Mouse (Mus musculus) CD4-positive naive resting alpha-beta T cell, adult 57 days (primary cell): ENCODE data around the gene Trim30c. TPM values are rescaled to one million over a fixed set of nuclear protein-coding genes. Genes with fewer than 3 reads are reported as not detected.

ENCODE experiments used
- total RNA-seq: library from RNA; stranded (reverse); gene quantifications from one replicate; pipeline ENCODE4 v1.2.4, GENCODE M21; 2023

Gene Trim30c
- total RNA-seq, result 0.77 TPM

GRCm38 (mm10) chr7:104400698-104401097 lies at the start of gene Trim30c:
Gene Trim30c, minus strand, starts transcription at chr7:104400837.

DNA sequence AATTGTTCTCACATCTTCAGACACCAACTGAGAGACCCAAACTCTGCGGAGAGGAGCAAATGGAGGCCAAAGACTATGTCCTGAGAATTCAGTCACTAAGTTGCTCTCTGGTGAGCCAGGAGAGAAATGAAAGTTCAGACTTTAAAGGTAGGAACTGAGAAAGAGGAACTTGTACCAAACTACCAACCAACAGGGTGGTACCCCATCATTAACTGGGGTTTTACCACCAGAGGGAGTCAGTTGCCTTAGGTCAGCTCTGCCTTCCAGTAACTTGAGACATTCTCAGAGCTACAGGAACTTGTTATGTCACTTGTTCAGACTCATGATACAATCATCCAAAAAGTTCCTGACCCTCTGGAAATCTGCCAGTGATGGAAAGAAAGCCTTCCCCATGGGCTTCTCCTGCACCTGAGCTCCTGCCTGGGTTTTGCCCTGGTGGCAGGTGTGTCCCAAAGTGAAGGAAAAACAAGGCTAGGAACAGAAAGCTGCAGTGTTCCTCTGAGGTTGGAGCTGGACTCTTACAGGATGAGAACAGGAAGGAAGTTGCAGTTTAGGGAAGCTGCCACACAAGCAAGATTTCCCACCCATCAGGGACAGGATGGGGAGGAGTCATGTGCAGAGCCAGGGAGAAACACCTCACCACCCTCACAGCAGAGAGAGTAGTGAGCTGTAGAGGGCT lies 30.8 kb downstream of the Trim30c start, which contains the start of gene Trim30b:
Gene Trim30b, minus strand, starts transcription at position 149 of the 679 bp plus-strand sequence.

DNA sequence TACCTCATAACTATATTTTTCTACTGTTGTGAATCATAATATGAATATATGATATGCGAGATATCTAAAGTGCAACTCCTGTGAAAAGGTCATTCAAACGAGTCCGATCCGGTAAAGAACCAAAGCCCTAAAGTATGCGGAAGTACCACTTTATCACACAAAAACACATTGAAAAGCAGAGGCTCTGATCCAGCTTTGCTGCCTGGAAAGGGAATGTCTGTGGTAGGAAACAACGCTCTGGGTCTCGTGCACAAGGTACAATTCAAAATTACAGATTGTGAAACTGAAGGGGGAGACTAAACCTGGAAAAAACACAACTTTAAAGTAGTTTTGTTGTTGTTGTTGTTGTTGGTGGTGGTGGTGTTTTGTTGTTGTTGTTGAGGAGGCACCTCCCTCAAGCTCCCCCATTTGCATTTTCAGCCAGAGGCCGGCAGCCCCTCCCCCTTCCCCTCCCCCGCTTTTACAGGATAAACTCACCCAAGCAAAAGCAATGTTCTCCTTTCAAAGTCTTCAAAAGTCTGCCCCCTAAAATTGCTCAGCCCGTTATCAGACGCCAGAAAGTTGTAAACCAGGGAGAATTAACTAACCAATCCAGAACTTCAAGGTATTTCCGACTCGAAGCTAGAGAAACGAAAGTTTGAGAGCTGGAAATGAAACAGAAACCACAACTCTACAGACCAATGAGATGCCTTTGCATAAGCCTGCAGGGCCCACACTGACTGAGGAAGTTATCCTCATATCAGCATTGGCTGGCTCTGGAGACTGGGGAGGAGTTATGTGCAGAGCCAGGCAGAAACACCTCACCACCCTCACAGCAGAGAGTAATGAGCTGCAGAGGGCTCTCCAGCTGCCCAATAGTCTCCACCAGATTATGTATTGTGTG lies 47.7 kb downstream of the Trim30c start, which contains the start of gene Trim12c:
Gene Trim12c, minus strand, starts transcription at position 646 of the 883 bp plus-strand sequence.

Other genes with a start within 250 kb of the Trim30c start
- not detected for gene Olfm5, start 236.0 kb downstream of the Trim30c start, total RNA-seq
- gene Olfr648, start 217.4 kb downstream of the Trim30c start, total RNA-seq, result not detected
- gene Olfr649, start 204.9 kb downstream of the Trim30c start, total RNA-seq, result not detected
- gene Trim6, start 182.0 kb downstream of the Trim30c start, total RNA-seq, result not detected
- gene Trim34a, start 156.4 kb downstream of the Trim30c start, total RNA-seq, result 25.1 TPM
- gene Trim5, start 112.7 kb downstream of the Trim30c start, total RNA-seq, result 22.3 TPM
- gene Trim12a, start 85.4 kb downstream of the Trim30c start, total RNA-seq, result 99.6 TPM
- gene Trim34b, start 71.4 kb downstream of the Trim30c start, total RNA-seq, result 0.68 TPM
- gene Trim12c, start 47.5 kb downstream of the Trim30c start, total RNA-seq, result 37.2 TPM
- 1.8 TPM for gene Trim30b, start 31.0 kb downstream of the Trim30c start, total RNA-seq
- gene Trim30a, start 64.4 kb upstream of the Trim30c start, total RNA-seq, result 58.6 TPM
- gene Trim30d, start 107.0 kb upstream of the Trim30c start, total RNA-seq, result 6.3 TPM
- gene Olfr651, start 149.3 kb upstream of the Trim30c start, total RNA-seq, result not detected
- gene Olfr652, start 160.1 kb upstream of the Trim30c start, total RNA-seq, result not detected
- not detected for gene Olfr653, start 176.5 kb upstream of the Trim30c start, total RNA-seq
- not detected for gene Olfr654, start 186.2 kb upstream of the Trim30c start, total RNA-seq
- gene Olfr655, start 200.9 kb upstream of the Trim30c start, total RNA-seq, result not detected
- not detected for gene Olfr656, start 213.1 kb upstream of the Trim30c start, total RNA-seq
- not detected for gene Olfr657, start 224.0 kb upstream of the Trim30c start, total RNA-seq
- not detected for gene Olfr658, start 246.5 kb upstream of the Trim30c start, total RNA-seq